Mouse (Mus musculus) midbrain, postnatal 0 days (tissue): ENCODE results near the gene E030025P04Rik. TPM values are rescaled to one million over a fixed set of nuclear protein-coding genes. Genes with fewer than 3 reads are reported as not detected.
A peak's percentile ranks its signal among the peaks of the same experiment; 100 is the strongest.

ENCODE experiments used
- ATAC-seq: fragments of 200-750 bp; cut with Nextera tagmentation; 2 replicates; pipeline ENCODE4 v1.8.0; 2017; ENCODE audit warnings: moderate number of reproducible peaks, mild to moderate bottlenecking, moderate TSS enrichment, moderate library complexity; ENCODE audit not compliant: low FRiP score
- DNase-seq: peaks from one replicate; pipeline ENCODE4 v3.0.0-alpha.2; 2015; ENCODE audit warnings: low spot score
- H3K27ac ChIP-seq: fragments of 300-500 bp; sonication (generic); 2 replicates; pipeline ENCODE4 v1.5.1; 2014; ENCODE audit warnings: low read depth, mild to moderate bottlenecking, low read length, mixed read lengths
- H3K27me3 ChIP-seq: fragments of 300-500 bp; sonication (generic); 2 replicates; pipeline ENCODE4 v1.6.1; 2014; ENCODE audit warnings: low read length, control low read depth, mixed read lengths; ENCODE audit not compliant: insufficient read depth
- H3K36me3 ChIP-seq: fragments of 300-500 bp; sonication (generic); 2 replicates; pipeline ENCODE4 v1.6.1; 2014; ENCODE audit warnings: low read length, control low read depth, mixed read lengths; ENCODE audit not compliant: insufficient read depth
- H3K4me1 ChIP-seq: fragments of 300-500 bp; sonication (generic); 2 replicates; pipeline ENCODE4 v1.6.1; 2014; ENCODE audit warnings: mild to moderate bottlenecking, control low read depth, antibody characterized with exemption, low read length, mixed read lengths; ENCODE audit not compliant: insufficient read depth
- H3K4me2 ChIP-seq: fragments of 300-500 bp; sonication (generic); 2 replicates; pipeline ENCODE4 v1.6.1; 2014; ENCODE audit warnings: low read depth, mild to moderate bottlenecking, low read length, mixed read lengths; ENCODE audit not compliant: poor library complexity, severe bottlenecking
- H3K4me3 ChIP-seq: fragments of 300-500 bp; sonication (generic); 2 replicates; pipeline ENCODE4 v1.5.1; 2014; ENCODE audit warnings: low read depth, mild to moderate bottlenecking, low read length, moderate library complexity
- H3K9ac ChIP-seq: fragments of 300-500 bp; sonication (generic); replicated peaks from 2 replicates; pipeline ENCODE4 v1.6.1; 2014; ENCODE audit warnings: mild to moderate bottlenecking, low read length, moderate library complexity, mixed read lengths; ENCODE audit not compliant: poor library complexity, severe bottlenecking
- H3K9me3 ChIP-seq: fragments of 300-500 bp; sonication (generic); 2 replicates; pipeline ENCODE4 v1.6.1; 2016; ENCODE audit warnings: low read length, control low read depth
- CTCF ChIP-seq: IDR thresholded peaks from 2 replicates; pipeline ENCODE4 v1.5.1; 2016; ENCODE audit warnings: antibody characterized with exemption, mild to moderate bottlenecking
- WGBS: fragments of 180-500 bp; shearing (Covaris S2); extraction: QIAGEN DNeasy Blood & Tissue Kit; methylation state at CpG from one replicate; pipeline ENCODE4 v1.1.7; 2014; 5-methylcytosine and 5-hydroxymethylcytosine counted together
- polyA plus RNA-seq: library from polyadenylated mRNA; unstranded; fragments of >200 nt; fragmentation: Nextera tagmentation; extraction: Ambion mirVana; gene quantifications from 2 replicates; pipeline ENCODE4 v1.2.1, GENCODE M21; 2015
- total RNA-seq: library from RNA; depleted of rRNA; stranded (reverse); fragments of >200 nt; gene quantifications from 2 replicates; pipeline ENCODE4 v1.2.3, GENCODE M21; 2014

Gene E030025P04Rik
- total and polyA plus RNA-seq, 2 experiments from 2014 or later, result not detected

GRCm38 (mm10) chr11:109178788-109179518, 34.8 kb upstream of the E030025P04Rik start:
- peak; percentile 89 for TF ChIP-seq CTCF
- Histone ChIP-seq H3K27me3 (no peaks in the 10 kb centered on the region), H3K9me3 (no peaks in the 10 kb centered on the region), H3K4me1 (no peaks in the 10 kb centered on the region), H3K27ac (no peak overlapping the region), H3K9ac (no peak overlapping the region), H3K4me2 (no peak overlapping the region), H3K4me3 (no peak overlapping the region), H3K36me3 (no peaks in the 10 kb centered on the region)
- WGBS, result 50% methylated on average over 8 of the region's 8 CpGs
- ATAC-seq (no peak), DNase-seq (peak; percentile 88)

- Histone ChIP-seq H3K27me3 (no peaks in the 10 kb centered on the region), H3K9me3 (no peaks in the 10 kb centered on the region), H3K4me2 (no peak overlapping the region), H3K4me3 (no peak overlapping the region), H3K9ac (no peak overlapping the region), H3K4me1 (no peaks in the 10 kb centered on the region), H3K27ac (no peak overlapping the region), H3K36me3 (no peaks in the 10 kb centered on the region)
- no peak for TF ChIP-seq CTCF
- 91% methylated on average over 8 of the region's 8 CpGs for WGBS
- ATAC-seq (no peak), DNase-seq (peak; percentile 14)
Observed at GRCm38 (mm10) chr11:109175376-109175969, 31.3 kb upstream of the E030025P04Rik start.

- no peak for ATAC-seq
Observed at GRCm38 (mm10) chr11:109172224-109172623, 28.1 kb upstream of the E030025P04Rik start.

GRCm38 (mm10) chr11:109170771-109171170, 26.6 kb upstream of the E030025P04Rik start:
- 92% methylated on average over 6 of the region's 6 CpGs for WGBS

More at GRCm38 (mm10) chr11:109172224-109172623, 28.1 kb upstream of the E030025P04Rik start:
- H3K4me3 ChIP-seq, result no peak overlapping the region
- no peak overlapping the region for H3K9ac ChIP-seq
- H3K4me1 ChIP-seq, result no peaks in the 10 kb centered on the region
- no peak overlapping the region for H3K4me2 ChIP-seq
- H3K27me3 ChIP-seq, result no peaks in the 10 kb centered on the region
- TF ChIP-seq CTCF, result peak; percentile 34
- H3K27ac ChIP-seq, result no peak overlapping the region
- WGBS, result 90% methylated on average over 1 of the region's 1 CpGs
- no peaks in the 10 kb centered on the region for H3K36me3 ChIP-seq
- no peak for DNase-seq
- H3K9me3 ChIP-seq, result no peaks in the 10 kb centered on the region

GRCm38 (mm10) chr11:109157694-109158093, 13.5 kb upstream of the E030025P04Rik start:
- Histone ChIP-seq H3K27me3 (no peaks in the 10 kb centered on the region), H3K4me3 (no peak overlapping the region), H3K36me3 (no peaks in the 10 kb centered on the region), H3K4me1 (no peaks in the 10 kb centered on the region), H3K27ac (no peak overlapping the region), H3K9ac (no peak overlapping the region), H3K9me3 (no peaks in the 10 kb centered on the region), H3K4me2 (no peak overlapping the region)
- 70% methylated on average over 5 of the region's 5 CpGs for WGBS
- ATAC-seq (no peak), DNase-seq (no peak)
- TF ChIP-seq CTCF, result no peak

More at GRCm38 (mm10) chr11:109170771-109171170, 26.6 kb upstream of the E030025P04Rik start:
- TF ChIP-seq CTCF, result no peak
- Histone ChIP-seq H3K4me1 (no peaks in the 10 kb centered on the region), H3K9ac (no peak overlapping the region), H3K27ac (no peak overlapping the region), H3K4me2 (no peak overlapping the region), H3K27me3 (no peaks in the 10 kb centered on the region), H3K9me3 (no peaks in the 10 kb centered on the region), H3K36me3 (no peaks in the 10 kb centered on the region), H3K4me3 (no peak overlapping the region)
- ATAC-seq, result no peak
- no peak for DNase-seq

GRCm38 (mm10) chr11:109144890-109145341, 747 bp upstream of the E030025P04Rik start:
- H3K27me3 ChIP-seq, result no peaks in the 10 kb centered on the region
- H3K4me2 ChIP-seq, result no peak overlapping the region
- no peak for TF ChIP-seq CTCF
- no peaks in the 10 kb centered on the region for H3K36me3 ChIP-seq
- DNase-seq (no peak), ATAC-seq (no peak)
- H3K9ac ChIP-seq, result no peak overlapping the region
- 82% methylated on average over 7 of the region's 7 CpGs for WGBS
- H3K4me1 ChIP-seq, result no peaks in the 10 kb centered on the region
- no peak overlapping the region for H3K27ac ChIP-seq
- no peak overlapping the region for H3K4me3 ChIP-seq
- H3K9me3 ChIP-seq, result no peaks in the 10 kb centered on the region
